Mouse (Mus musculus): Measurements from ENCODE around the gene Tet3.

DNA sequence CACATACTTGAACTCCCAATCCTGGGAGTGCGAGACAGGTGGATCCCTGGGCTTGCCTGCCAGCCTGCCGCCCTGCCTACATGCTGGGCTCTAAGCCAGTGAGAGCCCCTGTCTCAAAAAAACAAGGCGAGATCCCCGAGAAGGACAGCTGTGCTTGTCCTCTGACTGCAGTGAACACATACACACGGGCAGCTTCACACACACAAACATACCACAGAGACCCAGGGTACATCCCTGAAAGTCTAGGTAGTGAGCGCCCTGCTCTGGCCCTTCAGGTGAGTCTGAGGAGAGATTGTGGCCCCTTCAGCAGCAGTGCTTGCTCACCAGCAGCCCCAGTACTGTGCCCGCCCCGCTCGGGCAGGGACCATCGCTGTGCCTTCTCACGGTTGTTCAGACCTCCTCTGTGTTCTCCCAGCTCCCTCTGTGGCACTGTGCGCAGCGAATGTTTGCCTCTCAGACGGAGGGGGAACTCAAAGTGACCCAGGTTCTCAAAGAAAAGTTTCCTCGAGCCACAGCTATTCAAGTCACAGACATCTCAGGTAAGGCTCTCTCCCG is 108.0 kb downstream of the Tet3 start:
- TF ChIP-seq CTCF (IDR thresholded peaks at IDR 0.05; ENCODE audit: extremely low read depth, insufficient read depth, insufficient read length, insufficient replicate concordance) (no peak), POLR2A (IDR thresholded peaks at IDR 0.05; ENCODE audit: low read depth, low read length) (no peak)
